Mouse (Mus musculus) hematopoietic stem cell, adult 5-6 weeks (primary cell): ENCODE data around the gene Usp9y. TPM values are rescaled to one million over a fixed set of nuclear protein-coding genes. Genes with fewer than 3 reads are reported as not detected.

Experiments
- ATAC-seq, 2 experiments: fragments of 125-278 bp in 1 of 2; replicated peaks in 1 of 2; 2 replicates each; pipeline ENCODE4 v1.8.0; 2016 to 2017; ENCODE audit warnings: inconsistent platforms in 2 of 2, mild to moderate bottlenecking in 2 of 2, moderate number of reproducible peaks in 2 of 2, low read depth in 1 of 2, moderate TSS enrichment in 1 of 2; ENCODE audit not compliant: low FRiP score in 2 of 2, poor library complexity in 2 of 2, severe bottlenecking in 2 of 2, insufficient read depth in 1 of 2, low TSS enrichment in 1 of 2
- total RNA-seq: library from RNA; stranded (forward); fragments of 172-1452, 232-1000 nt; gene quantifications from 2 replicates; pipeline ENCODE4 v1.2.3, GENCODE M21; 2017

Gene Usp9y
- not detected in 2 replicates for total RNA-seq

DNA sequence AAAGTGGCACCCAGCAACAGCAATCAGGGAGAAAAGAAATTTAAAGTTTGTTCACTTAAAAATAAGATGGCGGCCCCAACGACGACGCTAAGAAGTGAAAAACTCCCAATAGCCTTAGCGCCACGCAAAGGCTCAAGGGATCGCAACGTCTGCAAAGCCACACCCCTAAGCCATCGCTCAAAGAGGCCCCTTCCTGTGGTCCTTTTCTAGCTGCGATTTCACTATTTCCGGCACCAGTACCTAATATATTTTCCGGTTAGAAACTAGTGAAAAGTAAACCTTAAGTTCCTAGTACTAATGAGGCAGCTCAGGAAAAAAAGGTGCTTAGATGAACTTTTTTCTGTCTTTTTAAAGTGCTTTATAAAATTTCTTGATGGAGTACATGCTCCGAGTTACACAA lies at the start of gene Usp9y:
Gene Usp9y (minus strand): TSS at position 101 of the 400 bp plus-strand sequence.
- no peak for ATAC-seq

DNA sequence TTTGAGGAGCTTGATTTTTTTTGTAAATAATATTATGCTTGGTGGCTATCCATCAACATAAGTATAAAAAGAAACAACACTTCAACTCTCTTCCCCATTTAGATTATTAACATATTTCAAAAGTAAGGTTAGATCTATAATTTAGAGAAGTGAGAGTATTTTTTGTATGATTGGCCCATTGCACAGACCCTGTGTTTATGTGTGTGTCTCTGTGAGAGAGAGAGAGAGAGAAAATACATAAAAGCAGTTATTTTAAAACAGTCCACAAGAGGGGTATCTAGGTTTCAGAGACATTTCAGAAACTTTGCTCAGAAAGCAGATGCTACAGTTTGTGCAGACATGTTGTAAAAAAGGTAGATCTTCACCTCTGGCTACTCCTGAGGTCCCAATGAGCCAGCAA lies 165.9 kb downstream of the Usp9y start:
- ATAC-seq = no peak

DNA sequence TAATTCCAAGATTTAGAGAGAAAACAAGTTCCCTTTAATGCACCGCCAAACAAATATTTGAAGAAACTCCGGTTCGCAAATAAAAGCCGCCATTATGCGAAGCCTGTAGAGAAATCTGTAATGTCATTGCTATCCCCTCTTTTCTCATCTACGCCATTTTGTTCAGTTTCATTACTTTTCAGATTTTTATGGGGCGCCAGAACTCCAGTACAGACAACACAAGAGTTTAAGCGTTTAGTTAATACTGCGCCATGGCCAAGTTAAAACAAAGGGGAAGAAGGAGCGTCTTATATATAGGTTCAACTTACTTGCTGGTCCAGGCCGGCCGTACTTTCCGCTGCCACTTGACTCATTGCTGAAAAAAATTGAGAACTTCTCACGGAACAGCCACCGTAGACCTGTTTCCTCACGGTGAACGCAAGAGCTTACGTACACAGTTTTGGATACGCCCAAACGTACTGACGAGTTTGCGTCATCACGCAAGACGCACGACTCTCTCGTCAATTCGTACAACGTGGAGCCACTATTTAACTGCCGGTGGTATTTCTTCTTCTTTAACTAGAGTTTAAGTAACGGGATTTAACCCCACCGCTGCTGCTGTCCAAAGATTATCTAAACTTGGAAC lies 173.3 kb downstream of the Usp9y start, which contains the start of gene Ddx3y:
Gene Ddx3y (minus strand): TSS at position 459 of the 625 bp plus-strand sequence.
- peak; percentile 100 for ATAC-seq

DNA sequence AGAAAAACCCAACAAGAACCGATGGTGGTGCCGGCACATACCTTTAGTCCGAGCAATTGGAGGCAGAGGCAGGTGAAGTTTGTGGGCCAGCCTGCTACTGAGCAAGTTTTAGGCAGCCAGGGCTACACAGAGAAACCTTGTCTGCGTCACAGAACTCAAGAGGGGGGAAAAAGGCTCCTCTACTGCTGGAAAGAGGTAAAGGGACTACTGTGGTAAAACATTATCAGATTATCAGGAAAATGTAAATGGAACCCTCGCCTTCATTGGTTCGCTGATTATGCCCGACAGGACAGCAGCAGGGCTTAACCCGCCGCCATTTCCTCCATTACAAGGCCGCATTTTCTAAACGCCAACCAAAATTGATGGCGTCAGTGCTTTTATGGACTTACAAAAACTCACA lies 173.8 kb downstream of the Usp9y start:
- ATAC-seq = peak; percentile 35 to 44

Other genes with a start within 250 kb of the Usp9y start
- 45.9 and 55.0 TPM in 2 replicates for gene Uty, start 214.0 kb downstream of the Usp9y start, total RNA-seq
- 82.3 and 109 TPM in 2 replicates for gene Ddx3y, start 173.2 kb downstream of the Usp9y start, total RNA-seq